Mouse (Mus musculus) thymus, adult 2 months (tissue): Measurements from ENCODE around the gene Prkcz.

Source experiments
- CTCF ChIP-seq: fragments of 200-500 bp; IDR thresholded peaks from 2 replicates; pipeline ENCODE4 v1.5.1; 2012; ENCODE audit warnings: mild to moderate bottlenecking, control low read depth, low read length, moderate library complexity, borderline replicate concordance; ENCODE audit not compliant: control insufficient read depth, poor library complexity, insufficient read depth; ENCODE audit errors: extremely low read depth
- POLR2A ChIP-seq: fragments of 200-500 bp; IDR thresholded peaks from 2 replicates; pipeline ENCODE4 v1.6.1; 2012; ENCODE audit warnings: mild to moderate bottlenecking, low read length, control low read depth, moderate library complexity; ENCODE audit not compliant: control insufficient read depth, poor library complexity, insufficient read depth; ENCODE audit errors: extremely low read depth

DNA sequence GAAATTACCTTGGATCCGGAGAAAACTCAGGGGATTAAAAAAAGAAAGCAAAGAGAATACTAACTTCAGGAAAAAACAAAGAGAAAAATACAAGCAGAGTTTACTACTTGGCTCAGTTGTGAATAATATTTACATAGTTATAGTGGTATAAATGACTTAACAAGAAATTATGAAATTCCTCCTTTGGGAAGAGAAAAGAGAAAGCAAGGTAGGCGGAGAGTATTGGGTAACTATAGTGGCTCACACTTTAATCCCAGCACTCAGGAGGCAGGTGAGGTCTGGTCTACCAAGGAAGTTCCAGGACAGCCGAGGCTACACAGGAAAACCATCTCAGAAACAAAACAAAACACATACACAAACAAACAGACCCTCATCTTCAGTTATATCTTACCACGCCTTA, 133.2 kb downstream of the Prkcz start:
- TF ChIP-seq POLR2A, result no peak
- no peak for TF ChIP-seq CTCF
